Mouse (Mus musculus) neutrophil, adult 5-6 weeks (primary cell): ENCODE measurements around the gene Tmem56. TPM values are rescaled to one million over a fixed set of nuclear protein-coding genes. Genes with fewer than 3 reads are reported as not detected.
A peak's percentile ranks its signal among the peaks of the same experiment; 100 is the strongest.

ENCODE experiments used
- ATAC-seq: fragments of 151-379, 151-347 bp; 2 replicates; pipeline ENCODE4 v1.8.0; 2017; ENCODE audit warnings: mild to moderate bottlenecking, moderate TSS enrichment; ENCODE audit not compliant: insufficient number of reproducible peaks, poor library complexity, low FRiP score, severe bottlenecking; ENCODE audit errors: extremely low read depth
- total RNA-seq: library from RNA; stranded (forward); fragments of 200-1000 nt; gene quantifications from 2 replicates; pipeline ENCODE4 v1.2.3, GENCODE M21; 2017

Tmem56 gene
- total RNA-seq, 1 experiment from 2014 or later, result 1.4 TPM

GRCm38 (mm10) chr3:121250576-121251433 is 32.1 kb downstream of the Tmem56 start:
- no peak for ATAC-seq

GRCm38 (mm10) chr3:121250048-121250447 is 32.9 kb downstream of the Tmem56 start:
- ATAC-seq, result no peak

- ATAC-seq, result peak; percentile 95
Observed at GRCm38 (mm10) chr3:121242941-121243340, 40.0 kb downstream of the Tmem56 start.

GRCm38 (mm10) chr3:121242111-121242936 is 40.6 kb downstream of the Tmem56 start:
- no peak for ATAC-seq

GRCm38 (mm10) chr3:121240362-121241040 is 42.4 kb downstream of the Tmem56 start:
- ATAC-seq, result no peak

GRCm38 (mm10) chr3:121239096-121239495 is 43.8 kb downstream of the Tmem56 start:
- ATAC-seq, result no peak

- no peak for ATAC-seq
Observed at GRCm38 (mm10) chr3:121224763-121225162, 58.1 kb downstream of the Tmem56 start.

GRCm38 (mm10) chr3:121224185-121224584 is 58.7 kb downstream of the Tmem56 start:
- ATAC-seq, result no peak

- no peak for ATAC-seq
Observed at GRCm38 (mm10) chr3:121221987-121222386, 60.9 kb downstream of the Tmem56 start.

- no peak for ATAC-seq
Observed at GRCm38 (mm10) chr3:121217011-121217410, 65.9 kb downstream of the Tmem56 start.

GRCm38 (mm10) chr3:121213501-121213900 is 69.4 kb downstream of the Tmem56 start:
- no peak for ATAC-seq

GRCm38 (mm10) chr3:121212156-121212555 is 70.7 kb downstream of the Tmem56 start:
- ATAC-seq, result no peak

- ATAC-seq, result no peak
Observed at GRCm38 (mm10) chr3:121208994-121209393, 73.9 kb downstream of the Tmem56 start.

GRCm38 (mm10) chr3:121206202-121206882 is 76.6 kb downstream of the Tmem56 start:
- no peak for ATAC-seq

GRCm38 (mm10) chr3:121202638-121203037 is 80.3 kb downstream of the Tmem56 start:
- ATAC-seq, result no peak

- ATAC-seq, result no peak
Observed at GRCm38 (mm10) chr3:121201012-121201747, 81.7 kb downstream of the Tmem56 start.

- no peak for ATAC-seq
Observed at GRCm38 (mm10) chr3:121189199-121189598, 93.7 kb downstream of the Tmem56 start.

GRCm38 (mm10) chr3:121187510-121187909 is 95.4 kb downstream of the Tmem56 start:
- no peak for ATAC-seq
